Mouse (Mus musculus): ENCODE measurements at regions not wholly inside any gene's neighbourhood (a gene's known extent, or its start where the extent isn't known, plus 50 kb on each side); places are given as distances from the start of the nearest gene placed in this dataset.

GRCm38 (mm10) chr8:116137765-116138164 is 367.0 kb upstream of the Dynlrb2 start:
- Histone ChIP-seq H3K27ac (no peak overlapping the region), H3K9ac (no peak overlapping the region), H3K27me3 (no peaks in the 10 kb centered on the region), H3K4me3 (replicated peaks) (no peak overlapping the region), H3K4me1 (no peaks in the 10 kb centered on the region), H3K9me3 (no peaks in the 10 kb centered on the region), H3K36me3 (replicated peaks) (no peaks in the 10 kb centered on the region), H3K4me2 (no peak overlapping the region)
- no peak for ATAC-seq (ENCODE audit: low FRiP score)
- WGBS = 74% methylated on average over 2 of the region's 2 CpGs

DNA sequence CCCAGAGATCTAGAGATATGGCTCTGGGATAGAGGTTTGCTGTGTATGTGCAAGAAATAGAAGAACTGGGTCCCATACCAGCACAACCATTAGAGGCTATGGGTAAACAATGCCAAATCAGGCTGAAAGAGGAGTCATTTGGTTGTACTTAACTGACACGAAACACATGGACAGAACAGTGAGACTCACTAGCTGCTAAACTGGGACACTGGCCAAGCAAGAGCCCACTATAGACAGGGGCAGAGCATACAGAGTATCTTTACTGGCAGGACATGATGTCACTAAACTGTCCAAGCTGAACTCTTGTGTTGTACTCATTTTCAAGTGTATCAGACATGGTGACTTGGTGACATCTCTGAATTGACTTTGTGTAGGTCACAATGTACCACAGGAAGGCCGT is 371.3 kb upstream of the Dynlrb2 start:
- Histone ChIP-seq H3K9me3 (no peaks in the 10 kb centered on the region), H3K9ac (no peak overlapping the region), H3K4me2 (no peak overlapping the region), H3K4me1 (no peaks in the 10 kb centered on the region), H3K27me3 (no peaks in the 10 kb centered on the region), H3K36me3 (replicated peaks) (no peaks in the 10 kb centered on the region), H3K4me3 (replicated peaks) (no peak overlapping the region), H3K27ac (no peak overlapping the region)
- 86% methylated on average over 2 of the region's 2 CpGs for WGBS
- ATAC-seq (ENCODE audit: low FRiP score) = no peak

- WGBS = 88% methylated on average over 3 of the region's 3 CpGs
- no peak for ATAC-seq (ENCODE audit: low FRiP score)
- H3K4me3 ChIP-seq (replicated peaks) = no peak overlapping the region
- no peak overlapping the region for H3K27ac ChIP-seq
- no peaks in the 10 kb centered on the region for H3K9me3 ChIP-seq
- no peaks in the 10 kb centered on the region for H3K36me3 ChIP-seq (replicated peaks)
- H3K4me2 ChIP-seq = no peak overlapping the region
- no peaks in the 10 kb centered on the region for H3K27me3 ChIP-seq
- H3K4me1 ChIP-seq = no peaks in the 10 kb centered on the region
- H3K9ac ChIP-seq = no peak overlapping the region
Observed at GRCm38 (mm10) chr8:116133084-116133483, 371.7 kb upstream of the Dynlrb2 start.

DNA sequence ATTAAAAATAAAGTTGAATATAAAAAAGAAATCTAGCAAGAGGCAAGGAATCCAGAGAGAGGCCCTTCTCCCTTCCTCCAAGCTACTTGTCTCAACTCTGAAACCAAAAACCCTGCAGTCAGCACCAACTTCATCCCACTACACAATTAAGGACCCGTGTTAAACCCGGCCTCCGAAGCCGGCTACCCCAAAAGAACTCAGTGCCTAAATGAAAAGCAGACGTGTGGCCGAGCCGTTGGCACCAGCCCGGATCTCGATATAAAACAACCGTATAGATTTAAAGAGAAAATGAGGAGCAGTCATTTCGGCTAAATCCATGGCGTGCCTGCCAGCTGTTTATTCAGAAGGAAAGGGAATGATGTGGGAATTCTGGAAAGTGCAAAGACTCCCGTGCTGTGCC is 384.7 kb upstream of the Dynlrb2 start:
- H3K36me3 ChIP-seq (replicated peaks) = no peaks in the 10 kb centered on the region
- no peak overlapping the region for H3K4me2 ChIP-seq
- ATAC-seq (ENCODE audit: low FRiP score) = no peak
- peaks cover 13% of the 10 kb centered on the region for H3K4me1 ChIP-seq
- H3K27ac ChIP-seq = no peak overlapping the region
- H3K27me3 ChIP-seq = peaks cover 4% of the 10 kb centered on the region; the same call in 1 of the 2 replicates
- H3K4me3 ChIP-seq (replicated peaks) = no peak overlapping the region
- 89% methylated on average over 13 of the region's 13 CpGs for WGBS
- H3K9me3 ChIP-seq = no peaks in the 10 kb centered on the region
- no peak overlapping the region for H3K9ac ChIP-seq

DNA sequence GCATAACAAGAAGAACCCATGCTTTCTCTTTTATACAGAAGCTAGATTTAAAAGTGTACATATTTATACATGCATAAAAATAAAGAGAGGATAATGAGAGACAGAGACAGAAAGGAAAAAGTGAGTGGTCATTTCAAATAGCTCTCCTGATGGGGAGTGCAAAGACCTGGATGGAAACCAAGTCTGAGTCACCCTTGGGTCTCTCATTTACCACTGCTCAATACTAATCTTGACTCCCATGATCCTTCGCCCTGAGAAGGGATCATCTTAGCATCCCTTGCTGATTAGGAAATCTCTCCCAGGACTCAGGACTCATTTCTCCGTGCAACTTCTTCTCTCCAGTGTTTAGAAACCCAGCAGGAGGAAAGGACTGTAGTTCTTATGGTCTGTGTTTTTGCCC is 386.9 kb upstream of the Dynlrb2 start:
- no peak for ATAC-seq (ENCODE audit: low FRiP score)
- Histone ChIP-seq H3K9me3 (no peaks in the 10 kb centered on the region), H3K4me1 (peaks cover 13% of the 10 kb centered on the region), H3K27me3 (peaks cover 13% of the 10 kb centered on the region), H3K9ac (no peak overlapping the region), H3K4me3 (replicated peaks) (no peak overlapping the region), H3K27ac (no peak overlapping the region), H3K4me2 (no peak overlapping the region), H3K36me3 (replicated peaks) (no peaks in the 10 kb centered on the region)
- 90% methylated on average over 2 of the region's 2 CpGs for WGBS

- peak overlapping the region; percentile 46; the same call in 1 of the 2 replicates for H3K4me2 ChIP-seq
- 36% methylated on average over 7 of the region's 7 CpGs for WGBS
- no peak overlapping the region for H3K9ac ChIP-seq
- H3K9me3 ChIP-seq = no peaks in the 10 kb centered on the region
- H3K4me1 ChIP-seq = peaks cover 13% of the 10 kb centered on the region
- ATAC-seq (ENCODE audit: low FRiP score) = peak; percentile 81; the same call in 1 of the 2 replicates
- H3K27ac ChIP-seq = no peak overlapping the region
- H3K4me3 ChIP-seq (replicated peaks) = no peak overlapping the region
- H3K27me3 ChIP-seq = peaks cover 13% of the 10 kb centered on the region
- H3K36me3 ChIP-seq (replicated peaks) = no peaks in the 10 kb centered on the region
Observed at GRCm38 (mm10) chr8:116116625-116117024, 388.1 kb upstream of the Dynlrb2 start.

DNA sequence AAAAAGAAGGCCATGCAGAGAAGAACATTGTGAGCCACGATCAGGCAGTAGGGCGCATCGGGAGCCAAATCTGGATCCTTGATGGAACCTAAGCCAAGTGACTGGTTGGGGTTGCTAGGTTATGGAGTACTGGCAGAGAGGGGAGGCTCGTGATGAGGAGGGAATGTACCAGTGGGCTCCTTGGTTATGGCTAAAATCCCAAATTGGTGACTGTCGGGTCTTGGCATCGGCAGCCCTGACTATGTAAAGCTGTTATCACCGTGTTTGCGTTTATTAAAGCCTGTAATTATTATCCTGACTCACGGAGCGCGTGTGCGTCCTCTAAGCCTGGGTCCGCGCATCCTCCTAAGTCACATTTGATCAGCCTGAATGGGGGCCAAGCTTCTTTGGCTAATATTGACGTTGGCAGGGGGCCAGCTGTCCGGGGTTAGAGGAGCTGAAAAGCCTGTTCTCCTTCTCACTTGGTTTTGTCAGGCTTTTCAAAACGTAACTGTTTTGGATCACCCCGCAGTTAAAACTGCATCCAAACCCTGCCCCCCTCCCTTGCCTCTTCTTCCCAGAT is 388.9 kb upstream of the Dynlrb2 start:
- peak; percentile 62 for ATAC-seq (ENCODE audit: low FRiP score)
- Histone ChIP-seq H3K27me3 (peaks cover 13% of the 10 kb centered on the region), H3K9me3 (no peaks in the 10 kb centered on the region), H3K9ac (0 out of 2 replicates have a peak overlapping the region, but pooled peaks have one; percentile 17), H3K27ac (no peak overlapping the region), H3K4me1 (peaks cover 16% of the 10 kb centered on the region), H3K4me3 (replicated peaks) (0 out of 2 replicates have a peak overlapping the region, but pooled peaks have one; percentile 3), H3K4me2 (peak overlapping the region; percentile 46), H3K36me3 (replicated peaks) (no peaks in the 10 kb centered on the region)
- whole genome bisulfite sequencing = 28% methylated on average over 18 of the region's 18 CpGs

DNA sequence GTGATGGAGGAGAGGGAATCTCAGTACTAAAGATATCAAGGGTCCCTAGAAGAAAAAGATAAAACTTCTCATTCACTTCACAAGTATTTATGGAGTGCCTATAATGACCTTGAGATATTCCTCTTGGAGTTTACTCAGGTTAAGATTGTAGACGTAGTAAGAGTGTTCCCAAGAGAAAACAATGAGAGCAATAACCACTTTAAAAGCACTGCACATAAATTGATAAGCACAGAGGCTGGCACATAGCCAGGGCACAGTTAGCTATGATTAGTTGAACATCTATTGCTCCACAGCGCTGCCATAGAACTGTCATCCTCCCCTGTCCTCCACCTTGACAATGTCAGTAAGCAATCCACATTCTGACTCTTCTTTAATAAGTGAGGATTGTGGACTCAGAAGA is 389.8 kb upstream of the Dynlrb2 start:
- H3K9ac ChIP-seq = no peak overlapping the region
- H3K36me3 ChIP-seq (replicated peaks) = no peaks in the 10 kb centered on the region
- 83% methylated on average over 2 of the region's 2 CpGs for WGBS
- H3K4me2 ChIP-seq = no peak overlapping the region
- no peaks in the 10 kb centered on the region for H3K9me3 ChIP-seq
- ATAC-seq (ENCODE audit: low FRiP score) = no peak
- H3K27me3 ChIP-seq = peaks cover 13% of the 10 kb centered on the region
- no peak overlapping the region for H3K27ac ChIP-seq
- peaks cover 16% of the 10 kb centered on the region for H3K4me1 ChIP-seq
- no peak overlapping the region for H3K4me3 ChIP-seq (replicated peaks)

- Histone ChIP-seq H3K4me2 (no peak overlapping the region), H3K27me3 (peaks cover 13% of the 10 kb centered on the region), H3K9ac (no peak overlapping the region), H3K9me3 (no peaks in the 10 kb centered on the region), H3K4me3 (replicated peaks) (no peak overlapping the region), H3K4me1 (peaks cover 16% of the 10 kb centered on the region), H3K36me3 (replicated peaks) (no peaks in the 10 kb centered on the region), H3K27ac (no peak overlapping the region)
- 77% methylated on average over 2 of the region's 2 CpGs for WGBS
- no peak for ATAC-seq (ENCODE audit: low FRiP score)
Observed at GRCm38 (mm10) chr8:116114502-116114901, 390.3 kb upstream of the Dynlrb2 start.

- Histone ChIP-seq H3K4me2 (no peak overlapping the region), H3K27me3 (peaks cover 13% of the 10 kb centered on the region), H3K4me3 (replicated peaks) (no peak overlapping the region), H3K36me3 (replicated peaks) (no peaks in the 10 kb centered on the region), H3K4me1 (peaks cover 9% of the 10 kb centered on the region), H3K9me3 (no peaks in the 10 kb centered on the region), H3K9ac (no peak overlapping the region), H3K27ac (no peak overlapping the region)
- ATAC-seq (ENCODE audit: low FRiP score) = no peak; the same call in 1 of the 2 replicates
- 47% methylated on average over 12 of the region's 12 CpGs for WGBS
Observed at GRCm38 (mm10) chr8:116111168-116111567, 393.6 kb upstream of the Dynlrb2 start.

DNA sequence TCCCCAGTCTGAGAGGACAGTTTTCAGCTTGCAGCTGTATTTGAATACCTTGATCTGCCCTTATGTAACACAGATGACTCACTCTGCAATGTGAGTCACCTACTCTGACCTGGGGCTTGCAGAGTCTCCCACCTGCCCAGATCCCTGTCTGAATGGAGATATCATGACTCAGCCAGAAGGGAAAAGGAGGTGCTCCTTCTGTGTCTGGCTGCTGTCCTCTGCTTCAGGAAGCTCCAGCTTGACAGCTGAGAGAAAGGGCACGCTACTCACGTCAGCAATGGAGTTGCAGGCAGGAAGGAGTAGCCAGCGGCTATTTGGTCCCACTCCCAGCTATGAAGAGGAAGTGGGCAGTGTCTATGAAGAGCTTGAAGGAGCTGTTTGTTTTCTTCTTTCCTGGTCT is 389.1 kb upstream of the Maf start:
- 72% methylated on average over 3 of the region's 3 CpGs for WGBS
- H3K9me3 ChIP-seq = no peaks in the 10 kb centered on the region
- no peaks in the 10 kb centered on the region for H3K36me3 ChIP-seq (replicated peaks)
- H3K4me3 ChIP-seq (replicated peaks) = no peak overlapping the region
- H3K4me1 ChIP-seq = no peaks in the 10 kb centered on the region
- no peaks in the 10 kb centered on the region for H3K27me3 ChIP-seq
- no peak overlapping the region for H3K4me2 ChIP-seq
- no peak for ATAC-seq (ENCODE audit: low FRiP score)
- H3K9ac ChIP-seq = no peak overlapping the region
- no peak overlapping the region for H3K27ac ChIP-seq

DNA sequence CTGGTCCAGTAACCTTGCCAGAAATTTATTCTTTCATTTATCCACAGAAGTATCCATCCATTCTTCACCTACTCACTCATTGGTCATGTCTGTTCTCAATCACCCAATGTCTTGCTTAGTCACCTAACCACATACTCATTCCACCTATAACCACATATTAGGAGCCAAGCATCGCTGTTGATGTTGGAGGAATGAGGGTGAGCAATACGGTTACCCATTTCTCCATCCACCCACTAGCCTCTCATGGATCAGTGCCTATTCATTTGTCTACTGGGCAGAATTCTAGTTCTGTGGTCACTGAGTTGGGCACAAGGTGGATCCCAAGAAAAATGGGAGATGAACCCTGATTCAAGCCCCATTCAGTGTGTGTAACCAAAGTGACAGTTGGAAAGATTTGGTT is 375.6 kb upstream of the Maf start:
- no peaks in the 10 kb centered on the region for H3K9me3 ChIP-seq
- H3K4me3 ChIP-seq (replicated peaks) = no peak overlapping the region
- no peak overlapping the region for H3K4me2 ChIP-seq
- no peaks in the 10 kb centered on the region for H3K27me3 ChIP-seq
- no peak overlapping the region for H3K9ac ChIP-seq
- ATAC-seq (ENCODE audit: low FRiP score) = no peak
- no peak overlapping the region for H3K27ac ChIP-seq
- no peaks in the 10 kb centered on the region for H3K4me1 ChIP-seq
- WGBS = 94% methylated on average over 2 of the region's 2 CpGs
- no peaks in the 10 kb centered on the region for H3K36me3 ChIP-seq (replicated peaks)

DNA sequence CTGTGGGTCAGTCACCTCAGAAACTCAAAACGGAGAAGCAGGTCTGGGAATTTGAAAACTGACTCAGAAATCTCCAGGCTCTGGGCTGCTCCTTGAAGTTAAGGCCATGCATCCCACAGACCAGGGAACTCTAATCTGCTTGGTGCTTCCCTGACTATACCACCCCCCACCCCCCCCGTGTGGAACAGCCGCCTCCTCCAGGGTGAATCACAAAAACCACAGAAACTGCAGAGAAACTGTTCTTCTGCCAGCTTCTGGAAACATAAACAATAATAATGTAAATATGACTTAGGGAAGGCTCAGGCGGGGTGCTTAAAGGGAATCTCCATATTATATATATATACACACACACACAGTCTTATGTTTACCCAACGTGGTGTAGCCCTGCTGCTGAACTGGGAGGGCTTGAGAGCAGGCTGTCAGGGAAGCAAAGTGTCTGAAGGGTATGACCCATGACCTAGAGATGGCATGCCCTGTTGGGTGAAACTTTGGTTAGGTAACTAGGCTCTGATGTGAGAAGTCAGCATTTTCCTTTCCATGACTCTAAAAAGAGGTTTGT is 371.3 kb upstream of the Maf start:
- 70% methylated on average over 5 of the region's 5 CpGs for WGBS
- ATAC-seq (ENCODE audit: low FRiP score) = no peak
- H3K9ac ChIP-seq = no peak overlapping the region

More for the DNA sequence above, 371.3 kb upstream of the Maf start:
- Histone ChIP-seq H3K27ac (no peak overlapping the region), H3K27me3 (no peaks in the 10 kb centered on the region), H3K9me3 (no peaks in the 10 kb centered on the region), H3K36me3 (replicated peaks) (no peaks in the 10 kb centered on the region), H3K4me3 (replicated peaks) (no peak overlapping the region), H3K4me1 (no peaks in the 10 kb centered on the region), H3K4me2 (no peak overlapping the region)
